Mouse (Mus musculus) liver, embryonic 16.5 days (tissue): ENCODE measurements around the gene Dnah8. TPM values are rescaled to one million over a fixed set of nuclear protein-coding genes. Genes with fewer than 3 reads are reported as not detected.

Experiments
- ATAC-seq: fragments of 200-750 bp; cut with Nextera tagmentation; 2 replicates; pipeline ENCODE4 v1.8.0; 2017; ENCODE audit warnings: low read depth, mild to moderate bottlenecking, moderate number of reproducible peaks, moderate library complexity
- H3K27ac ChIP-seq: fragments of 300-500 bp; sonication (generic); 2 replicates; pipeline ENCODE4 v1.5.1; 2014; ENCODE audit warnings: mild to moderate bottlenecking, low read length
- H3K27me3 ChIP-seq: fragments of 300-500 bp; sonication (generic); 2 replicates; pipeline ENCODE4 v1.6.1; 2014; ENCODE audit warnings: low read depth, low read length, mixed read lengths; ENCODE audit not compliant: control insufficient read depth, insufficient read depth
- H3K36me3 ChIP-seq: fragments of 300-500 bp; sonication (generic); 2 replicates; pipeline ENCODE4 v1.6.1; 2014; ENCODE audit warnings: mild to moderate bottlenecking; ENCODE audit not compliant: control insufficient read depth, insufficient read depth
- H3K4me1 ChIP-seq: fragments of 300-500 bp; sonication (generic); 2 replicates; pipeline ENCODE4 v1.6.1; 2014; ENCODE audit warnings: low read depth, low read length, mixed read lengths; ENCODE audit not compliant: control insufficient read depth
- H3K4me2 ChIP-seq: fragments of 300-500 bp; sonication (generic); 2 replicates; pipeline ENCODE4 v1.6.1; 2014; ENCODE audit warnings: low read depth, low read length, mixed read lengths
- H3K4me3 ChIP-seq: fragments of 300-500 bp; sonication (generic); 2 replicates; pipeline ENCODE4 v1.5.1; 2014; ENCODE audit warnings: low read depth, mild to moderate bottlenecking, low read length
- H3K9ac ChIP-seq: fragments of 300-500 bp; sonication (generic); 2 replicates; pipeline ENCODE4 v1.6.1; 2014; ENCODE audit warnings: low read depth, low read length
- H3K9me3 ChIP-seq: fragments of 300-500 bp; sonication (generic); replicated peaks from 2 replicates; pipeline ENCODE4 v1.6.1; 2016; ENCODE audit warnings: low read length; ENCODE audit not compliant: control insufficient read depth
- WGBS: fragments of 180-500 bp; shearing (Covaris S2); extraction: QIAGEN DNeasy Blood & Tissue Kit; methylation state at CpG from one replicate; pipeline ENCODE4 v1.1.7; 2014; ENCODE audit not compliant: insufficient replicate concordance; 5-methylcytosine and 5-hydroxymethylcytosine counted together
- polyA plus RNA-seq: library from polyadenylated mRNA; unstranded; fragments of >200 nt; fragmentation: Nextera tagmentation; extraction: Ambion mirVana; gene quantifications from 2 replicates; pipeline ENCODE4 v1.2.1, GENCODE M21; 2015

Dnah8 gene
- polyA plus RNA-seq, 1 experiment from 2014 or later: 0.99 TPM

- no peak overlapping the region for H3K9ac ChIP-seq
- H3K4me3 ChIP-seq: no peak overlapping the region
- ATAC-seq: no peak
- no peak overlapping the region for H3K27ac ChIP-seq
- no peak overlapping the region for H3K4me2 ChIP-seq
- no peaks in the 10 kb centered on the region; the same call in 1 of the 2 replicates for H3K27me3 ChIP-seq
- no peaks in the 10 kb centered on the region for H3K36me3 ChIP-seq
- WGBS: 37% methylated on average over 8 of the region's 8 CpGs
- no peaks in the 10 kb centered on the region for H3K4me1 ChIP-seq
- no peaks in the 10 kb centered on the region for H3K9me3 ChIP-seq
Observed at GRCm38 (mm10) chr17:30883534-30883933, 259.4 kb downstream of the Dnah8 start.

GRCm38 (mm10) chr17:30892086-30892485 lies 267.9 kb downstream of the Dnah8 start:
- no peak for ATAC-seq
- 26% methylated on average over 1 of the region's 1 CpGs for WGBS

GRCm38 (mm10) chr17:30892730-30893129 lies 268.6 kb downstream of the Dnah8 start:
- WGBS: 7% methylated on average over 2 of the region's 2 CpGs
- H3K4me3 ChIP-seq: no peak overlapping the region
- H3K4me1 ChIP-seq: no peaks in the 10 kb centered on the region
- no peak for ATAC-seq
- no peak overlapping the region for H3K9ac ChIP-seq
- H3K9me3 ChIP-seq: no peaks in the 10 kb centered on the region
- H3K27ac ChIP-seq: no peak overlapping the region
- H3K36me3 ChIP-seq: no peaks in the 10 kb centered on the region
- no peak overlapping the region for H3K4me2 ChIP-seq
- H3K27me3 ChIP-seq: no peaks in the 10 kb centered on the region

More at GRCm38 (mm10) chr17:30892086-30892485, 267.9 kb downstream of the Dnah8 start:
- H3K4me1 ChIP-seq: no peaks in the 10 kb centered on the region
- H3K4me2 ChIP-seq: no peak overlapping the region
- no peak overlapping the region for H3K27ac ChIP-seq
- no peak overlapping the region for H3K4me3 ChIP-seq
- no peaks in the 10 kb centered on the region for H3K36me3 ChIP-seq
- H3K27me3 ChIP-seq: no peaks in the 10 kb centered on the region
- no peaks in the 10 kb centered on the region for H3K9me3 ChIP-seq
- H3K9ac ChIP-seq: no peak overlapping the region

- Histone ChIP-seq H3K4me2 (no peak overlapping the region), H3K36me3 (no peaks in the 10 kb centered on the region), H3K9ac (no peak overlapping the region), H3K4me1 (no peaks in the 10 kb centered on the region; the same call in 1 of the 2 replicates), H3K9me3 (no peaks in the 10 kb centered on the region), H3K4me3 (no peak overlapping the region), H3K27ac (no peak overlapping the region), H3K27me3 (peaks cover 20% of the 10 kb centered on the region)
- 24% methylated on average over 2 of the region's 2 CpGs for WGBS
- no peak for ATAC-seq
Observed at GRCm38 (mm10) chr17:30897075-30897474, 272.9 kb downstream of the Dnah8 start.

GRCm38 (mm10) chr17:30901627-30902026 lies 277.5 kb downstream of the Dnah8 start, which contains the start of gene Glp1r:
Glp1r (plus strand) TSS chr17:30901817.
- peak within 1 kb of the TSS; percentile 38 for H3K4me3 ChIP-seq
- WGBS: 2% methylated on average over 37 of the region's 37 CpGs
- peak within 1 kb of the TSS; percentile 49 for H3K4me2 ChIP-seq
- H3K27me3 ChIP-seq: peaks cover 31% of the 10 kb centered on the region
- H3K9ac ChIP-seq: no peak within 1 kb of the TSS
- no peak within 1 kb of the TSS for H3K27ac ChIP-seq
- no peak for ATAC-seq
- no peaks in the 10 kb centered on the region for H3K9me3 ChIP-seq
- H3K4me1 ChIP-seq: no peaks in the 10 kb centered on the region; the same call in 1 of the 2 replicates
- H3K36me3 ChIP-seq: no peaks in the 10 kb centered on the region

- H3K4me1 ChIP-seq: no peaks in the 10 kb centered on the region; the same call in 1 of the 2 replicates
- H3K4me2 ChIP-seq: no peak overlapping the region
- no peaks in the 10 kb centered on the region for H3K9me3 ChIP-seq
- H3K4me3 ChIP-seq: no peak overlapping the region
- peaks cover 31% of the 10 kb centered on the region for H3K27me3 ChIP-seq
- no peak for ATAC-seq
- H3K27ac ChIP-seq: no peak overlapping the region
- WGBS: 33% methylated on average over 2 of the region's 2 CpGs
- no peaks in the 10 kb centered on the region for H3K36me3 ChIP-seq
- H3K9ac ChIP-seq: no peak overlapping the region
Observed at GRCm38 (mm10) chr17:30904096-30904495, 279.9 kb downstream of the Dnah8 start.

- Histone ChIP-seq H3K9ac (no peak overlapping the region), H3K27ac (no peak overlapping the region), H3K27me3 (peaks cover 6% of the 10 kb centered on the region), H3K36me3 (no peaks in the 10 kb centered on the region), H3K4me2 (no peak overlapping the region), H3K4me3 (no peak overlapping the region), H3K4me1 (no peaks in the 10 kb centered on the region), H3K9me3 (no peaks in the 10 kb centered on the region)
- WGBS: 25% methylated on average over 4 of the region's 4 CpGs
- no peak for ATAC-seq
Observed at GRCm38 (mm10) chr17:30907577-30907976, 283.4 kb downstream of the Dnah8 start.

GRCm38 (mm10) chr17:30910866-30911731 lies 286.9 kb downstream of the Dnah8 start:
- no peak overlapping the region for H3K9ac ChIP-seq
- no peaks in the 10 kb centered on the region for H3K27me3 ChIP-seq
- WGBS: 58% methylated on average over 27 of the region's 27 CpGs
- H3K4me3 ChIP-seq: no peak overlapping the region
- no peak overlapping the region for H3K27ac ChIP-seq
- no peaks in the 10 kb centered on the region for H3K36me3 ChIP-seq
- H3K9me3 ChIP-seq: no peaks in the 10 kb centered on the region
- no peak overlapping the region for H3K4me2 ChIP-seq
- H3K4me1 ChIP-seq: no peaks in the 10 kb centered on the region
- no peak for ATAC-seq

GRCm38 (mm10) chr17:30911732-30912088 lies 287.6 kb downstream of the Dnah8 start:
- Histone ChIP-seq H3K4me3 (no peak overlapping the region), H3K9ac (no peak overlapping the region), H3K4me2 (no peak overlapping the region), H3K9me3 (no peaks in the 10 kb centered on the region), H3K27ac (no peak overlapping the region), H3K27me3 (no peaks in the 10 kb centered on the region), H3K36me3 (no peaks in the 10 kb centered on the region), H3K4me1 (no peaks in the 10 kb centered on the region)
- 32% methylated on average over 8 of the region's 8 CpGs for WGBS
- no peak for ATAC-seq
